Mouse (Mus musculus) liver, embryonic 14.5 days (tissue): Measurements from ENCODE around the gene Prkn.

Source experiments
- CTCF ChIP-seq: IDR thresholded peaks from 2 replicates; pipeline ENCODE4 v1.5.1; 2016; ENCODE audit warnings: antibody characterized with exemption, low read depth, control low read depth
- EP300 ChIP-seq: IDR thresholded peaks from 2 replicates; pipeline ENCODE4 v1.6.1; 2016; ENCODE audit warnings: antibody characterized with exemption, low read depth

- TF ChIP-seq CTCF (no peak), EP300 (no peak)
Measured at GRCm38 (mm10) chr17:12029362-12029761, 1189.2 kb downstream of the Prkn start.
